Mouse (Mus musculus): Measurements from ENCODE around the gene Olfr1051. TPM values are rescaled to one million over a fixed set of nuclear protein-coding genes. Genes with fewer than 3 reads are reported as not detected.
"Not testable (repeated sequence)": the region's sequence is repeated elsewhere in the genome, so short reads cannot be mapped to it uniquely, and the experiment has no call there.

The Olfr1051 gene
- not detected in 2 replicates for polyA plus RNA-seq (2012; rRNA removed)

GRCm38 (mm10) chr2:86278988-86279387, at the start of gene Olfr1051:
TSS of gene Olfr1051 (minus strand) at chr2:86279088.
- not testable (repeated sequence) for H3K4me3 ChIP-seq (ENCODE audit: low read depth, low read length); H3K27me3 ChIP-seq (ENCODE audit: control insufficient read depth, insufficient read depth, low read length); H3K36me3 ChIP-seq (ENCODE audit: control insufficient read depth, insufficient read depth, low read length); H3K4me1 ChIP-seq (ENCODE audit: control insufficient read depth, insufficient read depth, insufficient read length, low read length); H3K27ac ChIP-seq (ENCODE audit: insufficient read depth, low read depth, low read length)

GRCm38 (mm10) chr2:86315184-86315583, 36.3 kb upstream of the Olfr1051 start, which contains the start of gene Olfr1053:
TSS of gene Olfr1053 (minus strand) at chr2:86315284.
- Histone ChIP-seq H3K27me3 (ENCODE audit: control insufficient read depth, insufficient read depth, low read length) (no peaks in the 10 kb centered on the region), H3K27ac (ENCODE audit: insufficient read depth, low read depth, low read length) (no peak within 1 kb of the TSS), H3K4me3 (ENCODE audit: low read depth, low read length) (no peak within 1 kb of the TSS), H3K36me3 (ENCODE audit: control insufficient read depth, insufficient read depth, low read length) (no peaks in the 10 kb centered on the region), H3K4me1 (ENCODE audit: control insufficient read depth, insufficient read depth, insufficient read length, low read length) (no peaks in the 10 kb centered on the region)
- 51% methylated on average over 3 of the region's 3 CpGs for WGBS
- TF ChIP-seq POLR2A (IDR thresholded peaks at IDR 0.05; ENCODE audit: low read depth, low read length) (no peak), CTCF (IDR thresholded peaks at IDR 0.05; ENCODE audit: extremely low read depth, insufficient read length, insufficient replicate concordance, low read depth, low read length) (no peak)

- H3K27ac ChIP-seq (ENCODE audit: insufficient read depth, low read depth, low read length), result no peak within 1 kb of the TSS
- no peaks in the 10 kb centered on the region for H3K36me3 ChIP-seq (ENCODE audit: control insufficient read depth, insufficient read depth, low read length)
- no peaks in the 10 kb centered on the region for H3K4me1 ChIP-seq (ENCODE audit: control insufficient read depth, insufficient read depth, insufficient read length, low read length)
- H3K4me3 ChIP-seq (ENCODE audit: low read depth, low read length), result no peak within 1 kb of the TSS
- no peaks in the 10 kb centered on the region for H3K27me3 ChIP-seq (ENCODE audit: control insufficient read depth, insufficient read depth, low read length)
- TF ChIP-seq CTCF (IDR thresholded peaks at IDR 0.05; ENCODE audit: extremely low read depth, insufficient read length, insufficient replicate concordance, low read depth, low read length) (no peak), POLR2A (IDR thresholded peaks at IDR 0.05; ENCODE audit: low read depth, low read length) (no peak)
Observed at GRCm38 (mm10) chr2:86292155-86292554, 13.3 kb upstream of the Olfr1051 start, which contains the start of gene Olfr1052. TSS of gene Olfr1052 (plus strand) at chr2:86292455.

GRCm38 (mm10) chr2:86258228-86258627, 20.7 kb downstream of the Olfr1051 start, which contains the start of gene Olfr1049:
TSS of gene Olfr1049 (minus strand) at chr2:86258328.
- not testable (repeated sequence) for H3K4me1 ChIP-seq (ENCODE audit: control insufficient read depth, insufficient read depth, insufficient read length, low read length); H3K4me3 ChIP-seq (ENCODE audit: low read depth, low read length); H3K36me3 ChIP-seq (ENCODE audit: control insufficient read depth, insufficient read depth, low read length); H3K27me3 ChIP-seq (ENCODE audit: control insufficient read depth, insufficient read depth, low read length); H3K27ac ChIP-seq (ENCODE audit: insufficient read depth, low read depth, low read length)

DNA sequence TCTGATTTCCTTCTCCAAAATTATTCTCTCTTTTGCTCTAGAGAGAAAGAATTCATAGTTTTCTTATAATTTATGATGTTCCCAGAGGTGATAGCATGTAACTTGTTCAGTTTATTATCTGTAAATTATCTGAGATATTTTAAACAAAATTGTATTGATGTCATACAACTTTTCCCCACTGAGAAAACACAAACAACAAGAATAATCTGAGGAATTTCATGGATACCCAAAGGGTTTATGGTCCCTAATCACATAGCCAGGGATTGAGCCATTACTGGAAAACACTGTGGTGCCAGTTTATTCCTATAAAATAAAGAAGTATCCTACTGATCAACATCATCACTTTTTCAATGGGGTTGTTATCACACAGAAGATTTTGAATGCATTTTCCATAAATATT, 38.7 kb downstream of the Olfr1051 start, which contains the start of gene Olfr1048:
Gene Olfr1048, minus strand, starts transcription at position 101 of the 400 bp plus-strand sequence.
- no peak within 1 kb of the TSS for H3K27ac ChIP-seq (ENCODE audit: insufficient read depth, low read depth, low read length)
- no peak for TF ChIP-seq POLR2A (IDR thresholded peaks at IDR 0.05; ENCODE audit: low read depth, low read length)
- TF ChIP-seq CTCF (IDR thresholded peaks at IDR 0.05; ENCODE audit: extremely low read depth, insufficient read length, insufficient replicate concordance, low read depth, low read length), result no peak
- no peaks in the 10 kb centered on the region for H3K27me3 ChIP-seq (ENCODE audit: control insufficient read depth, insufficient read depth, low read length)
- H3K36me3 ChIP-seq (ENCODE audit: control insufficient read depth, insufficient read depth, low read length), result no peaks in the 10 kb centered on the region
- no peak within 1 kb of the TSS for H3K4me3 ChIP-seq (ENCODE audit: low read depth, low read length)
- H3K4me1 ChIP-seq (ENCODE audit: control insufficient read depth, insufficient read depth, insufficient read length, low read length), result no peaks in the 10 kb centered on the region

DNA sequence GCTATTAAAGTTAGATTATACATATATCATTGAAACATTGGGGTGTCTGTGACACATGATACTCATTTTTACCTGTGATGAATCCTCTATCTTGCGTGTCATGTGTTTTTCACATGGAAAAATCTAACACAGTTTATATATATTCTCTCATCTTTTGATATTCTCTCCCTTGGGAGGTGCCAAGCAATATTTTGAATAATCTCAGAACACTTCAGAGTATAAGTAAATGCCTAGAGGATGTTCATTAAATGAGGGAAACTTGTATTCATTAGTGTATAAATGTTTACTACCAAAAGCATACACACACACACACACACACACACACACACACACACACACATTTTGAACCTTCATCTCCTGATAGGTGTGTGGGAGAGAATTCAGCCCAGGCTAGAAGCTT, 47.6 kb downstream of the Olfr1051 start, which contains the start of gene Olfr1047:
Gene Olfr1047, minus strand, starts transcription at position 101 of the 400 bp plus-strand sequence.
- no peak within 1 kb of the TSS for H3K4me3 ChIP-seq (ENCODE audit: low read depth, low read length)
- H3K4me1 ChIP-seq (ENCODE audit: control insufficient read depth, insufficient read depth, insufficient read length, low read length), result no peaks in the 10 kb centered on the region
- no peaks in the 10 kb centered on the region for H3K27me3 ChIP-seq (ENCODE audit: control insufficient read depth, insufficient read depth, low read length)
- H3K36me3 ChIP-seq (ENCODE audit: control insufficient read depth, insufficient read depth, low read length), result no peaks in the 10 kb centered on the region
- no peak within 1 kb of the TSS for H3K27ac ChIP-seq (ENCODE audit: insufficient read depth, low read depth, low read length)
- TF ChIP-seq CTCF (IDR thresholded peaks at IDR 0.05; ENCODE audit: extremely low read depth, insufficient read length, insufficient replicate concordance, low read depth, low read length) (no peak), POLR2A (IDR thresholded peaks at IDR 0.05; ENCODE audit: low read depth, low read length) (no peak)
- WGBS, result 82% methylated on average over 1 of the region's 1 CpGs

Other genes starting within 250 kb of the Olfr1051 start
- gene Olfr1034, start 233.2 kb downstream of the Olfr1051 start, polyA plus RNA-seq (2012; rRNA removed), result 0.03 TPM in 1 of 2 replicates, not detected in the other
- gene Olfr1036, start 205.1 kb downstream of the Olfr1051 start, polyA plus RNA-seq (2012; rRNA removed), result not detected in 2 replicates
- not detected in 2 replicates for gene Olfr1037, start 191.7 kb downstream of the Olfr1051 start, polyA plus RNA-seq (2012; rRNA removed)
- gene Olfr1039, start 143.2 kb downstream of the Olfr1051 start, polyA plus RNA-seq (2012; rRNA removed), result not detected in 2 replicates
- not detected in 2 replicates for gene Olfr1040, start 132.4 kb downstream of the Olfr1051 start, polyA plus RNA-seq (2012; rRNA removed)
- gene Olfr1042, start 117.2 kb downstream of the Olfr1051 start, polyA plus RNA-seq (2012; rRNA removed), result not detected in 2 replicates
- not detected in 2 replicates for gene Olfr1043, start 111.6 kb downstream of the Olfr1051 start, polyA plus RNA-seq (2012; rRNA removed)
- not detected in 2 replicates for gene Olfr1044, start 101.3 kb downstream of the Olfr1051 start, polyA plus RNA-seq (2012; rRNA removed)
- gene Olfr52, start 93.4 kb downstream of the Olfr1051 start, polyA plus RNA-seq (2012; rRNA removed), result not detected in 2 replicates
- not detected in 2 replicates for gene Olfr1045, start 76.1 kb downstream of the Olfr1051 start, polyA plus RNA-seq (2012; rRNA removed)
- not detected in 2 replicates for gene Olfr1046, start 59.8 kb downstream of the Olfr1051 start, polyA plus RNA-seq (2012; rRNA removed)
- gene Olfr1047, start 47.7 kb downstream of the Olfr1051 start, polyA plus RNA-seq (2012; rRNA removed), result not detected in 2 replicates
- not detected in 2 replicates for gene Olfr1048, start 38.8 kb downstream of the Olfr1051 start, polyA plus RNA-seq (2012; rRNA removed)
- gene Olfr1049, start 20.8 kb downstream of the Olfr1051 start, polyA plus RNA-seq (2012; rRNA removed), result not detected in 2 replicates
- not detected in 2 replicates for gene Olfr1052, start 13.4 kb upstream of the Olfr1051 start, polyA plus RNA-seq (2012; rRNA removed)
- not detected in 2 replicates for gene Olfr1053, start 36.2 kb upstream of the Olfr1051 start, polyA plus RNA-seq (2012; rRNA removed)
- gene Olfr1054, start 56.3 kb upstream of the Olfr1051 start, polyA plus RNA-seq (2012; rRNA removed), result not detected in 2 replicates
- gene Olfr1055, start 71.2 kb upstream of the Olfr1051 start, polyA plus RNA-seq (2012; rRNA removed), result not detected in 2 replicates
- gene Olfr1056, start 83.4 kb upstream of the Olfr1051 start, polyA plus RNA-seq (2012; rRNA removed), result not detected in 2 replicates
- gene Olfr1057, start 99.3 kb upstream of the Olfr1051 start, polyA plus RNA-seq (2012; rRNA removed), result not detected in 2 replicates
- not detected in 2 replicates for gene Olfr1058, start 109.5 kb upstream of the Olfr1051 start, polyA plus RNA-seq (2012; rRNA removed)
- gene Olfr1061, start 135.0 kb upstream of the Olfr1051 start, polyA plus RNA-seq (2012; rRNA removed), result not detected in 2 replicates
- gene Olfr1062, start 147.7 kb upstream of the Olfr1051 start, polyA plus RNA-seq (2012; rRNA removed), result not detected in 2 replicates
- gene Olfr1065, start 171.5 kb upstream of the Olfr1051 start, polyA plus RNA-seq (2012; rRNA removed), result not detected in 2 replicates
- not detected in 2 replicates for gene Olfr1066, start 177.2 kb upstream of the Olfr1051 start, polyA plus RNA-seq (2012; rRNA removed)
- not detected in 2 replicates for gene Olfr228, start 208.3 kb upstream of the Olfr1051 start, polyA plus RNA-seq (2012; rRNA removed)
- not detected in 2 replicates for gene Olfr1076, start 229.4 kb upstream of the Olfr1051 start, polyA plus RNA-seq (2012; rRNA removed)